Mouse (Mus musculus): ENCODE data around the gene Cry2.

DNA sequence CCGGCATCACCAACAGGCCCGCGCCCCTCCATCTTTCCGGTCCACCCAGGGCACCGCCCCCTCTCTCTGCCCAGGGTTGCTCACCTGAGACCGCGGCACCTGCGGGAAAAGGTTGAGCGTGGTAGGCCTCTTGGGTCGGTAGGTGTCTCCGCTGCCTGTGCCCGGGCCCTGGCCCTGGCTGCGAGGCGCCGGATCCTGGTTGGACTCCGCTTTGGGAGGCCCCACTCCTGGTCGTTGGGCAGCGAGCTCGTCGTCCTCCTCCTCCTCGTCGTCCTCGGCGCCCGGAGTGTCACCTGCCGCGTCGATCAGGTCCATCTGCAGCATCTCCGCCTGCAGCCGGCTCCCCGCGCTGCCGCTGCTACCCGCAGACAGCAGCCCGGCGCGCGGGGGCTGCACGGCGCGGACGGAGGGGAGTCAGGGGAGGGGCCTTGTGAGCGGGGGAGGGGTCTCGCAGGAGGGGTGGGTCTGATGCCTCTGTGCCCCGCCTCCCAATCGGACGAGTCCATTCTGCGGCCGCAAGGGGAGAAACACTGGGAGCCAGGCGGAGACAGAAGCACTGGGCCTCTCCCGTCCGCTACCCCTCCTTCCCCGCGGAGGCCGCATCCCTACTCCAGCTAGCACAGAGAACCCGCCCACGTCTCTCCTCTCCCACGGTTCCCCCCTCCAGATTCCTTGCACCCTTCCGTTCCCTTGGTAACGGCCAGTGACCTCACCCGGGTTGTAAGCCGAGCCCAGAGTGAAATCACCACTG lies 44.8 kb downstream of the Cry2 start:
- TF ChIP-seq CTCF (IDR thresholded peaks at IDR 0.05; ENCODE audit: control insufficient read depth, insufficient read depth, insufficient replicate concordance, low read depth, low read length) (no peak), POLR2A (IDR thresholded peaks at IDR 0.05; ENCODE audit: control insufficient read depth, low read depth, low read length) (peak; percentile 21)

All from testis, adult 2 months (tissue).